Mouse (Mus musculus) embryonic fibroblast, embryonic 13.5 days (primary cell): ENCODE measurements at regions not wholly inside any gene's neighbourhood (a gene's known extent, or its start where the extent isn't known, plus 50 kb on each side); places are given as distances from the start of the nearest gene placed in this dataset.
"Not testable (repeated sequence)": the region's sequence is repeated elsewhere in the genome, so short reads cannot be mapped to it uniquely, and the experiment has no call there.

Source experiments
- H3K27ac ChIP-seq: 2 replicates; pipeline ENCODE4 v1.5.1; 2012; ENCODE audit warnings: low read length, control low read depth, inconsistent platforms; ENCODE audit not compliant: insufficient read depth
- H3K4me1 ChIP-seq: 2 replicates; pipeline ENCODE4 v1.6.1; 2011; ENCODE audit warnings: low read length; ENCODE audit not compliant: control insufficient read depth, insufficient read depth
- H3K4me3 ChIP-seq: 2 replicates; pipeline ENCODE4 v1.5.1; 2011; ENCODE audit warnings: mild to moderate bottlenecking, control low read depth, low read length; ENCODE audit not compliant: insufficient read depth
- CTCF ChIP-seq: IDR thresholded peaks from 2 replicates; pipeline ENCODE4 v1.5.1; 2011; ENCODE audit warnings: mild to moderate bottlenecking, control low read depth, low read length, moderate library complexity, borderline replicate concordance; ENCODE audit not compliant: insufficient read depth
- POLR2A ChIP-seq: IDR thresholded peaks from 2 replicates; pipeline ENCODE4 v1.6.1; 2011; ENCODE audit warnings: low read depth, mild to moderate bottlenecking, control low read depth, low read length, moderate library complexity

GRCm38 (mm10) chrX:99732526-99732925, 88.3 kb upstream of the Tmem28 start:
- Histone ChIP-seq H3K27ac (no peak overlapping the region), H3K4me1 (no peaks in the 10 kb centered on the region), H3K4me3 (no peak overlapping the region)
- no peak for TF ChIP-seq CTCF
- TF ChIP-seq POLR2A = no peak

- Histone ChIP-seq H3K4me1 (no peaks in the 10 kb centered on the region), H3K27ac (no peak overlapping the region), H3K4me3 (no peak overlapping the region)
- TF ChIP-seq POLR2A (no peak), CTCF (no peak)
Measured at GRCm38 (mm10) chrX:99725101-99725500, 95.7 kb upstream of the Tmem28 start.

- H3K4me1 ChIP-seq = no peaks in the 10 kb centered on the region
- TF ChIP-seq CTCF (no peak), POLR2A (no peak)
- no peak overlapping the region for H3K27ac ChIP-seq
- no peak overlapping the region for H3K4me3 ChIP-seq
Measured at GRCm38 (mm10) chrX:99695366-99695765, 125.5 kb upstream of the Tmem28 start.

- H3K4me3 ChIP-seq = no peak overlapping the region
- no peak for TF ChIP-seq POLR2A
- TF ChIP-seq CTCF = no peak
- H3K4me1 ChIP-seq = no peaks in the 10 kb centered on the region
- no peak overlapping the region for H3K27ac ChIP-seq
Measured at GRCm38 (mm10) chrX:99690971-99691370, 129.8 kb upstream of the Tmem28 start.

GRCm38 (mm10) chrX:99689761-99690160, 131.1 kb upstream of the Tmem28 start:
- TF ChIP-seq CTCF = no peak
- no peak for TF ChIP-seq POLR2A
- Histone ChIP-seq H3K27ac (no peak overlapping the region), H3K4me1 (no peaks in the 10 kb centered on the region), H3K4me3 (no peak overlapping the region)

- H3K4me1 ChIP-seq, H3K4me3 ChIP-seq, H3K27ac ChIP-seq: not testable (repeated sequence)
Measured at GRCm38 (mm10) chrX:99682491-99682890, 138.3 kb upstream of the Tmem28 start.

- H3K27ac ChIP-seq = no peak overlapping the region
- no peak for TF ChIP-seq CTCF
- TF ChIP-seq POLR2A = no peak
- H3K4me1 ChIP-seq = no peaks in the 10 kb centered on the region
- no peak overlapping the region for H3K4me3 ChIP-seq
Measured at GRCm38 (mm10) chrX:99667596-99667995, 153.2 kb upstream of the Tmem28 start.

- no peak overlapping the region for H3K27ac ChIP-seq
- H3K4me1 ChIP-seq = no peaks in the 10 kb centered on the region
- TF ChIP-seq POLR2A (no peak), CTCF (no peak)
- H3K4me3 ChIP-seq = no peak overlapping the region
Measured at GRCm38 (mm10) chrX:99662566-99662965, 158.3 kb upstream of the Tmem28 start.

- no peak for TF ChIP-seq CTCF
- TF ChIP-seq POLR2A = no peak
- H3K4me1 ChIP-seq = no peaks in the 10 kb centered on the region
- no peak overlapping the region for H3K27ac ChIP-seq
- no peak overlapping the region for H3K4me3 ChIP-seq
Measured at GRCm38 (mm10) chrX:99659496-99660140, 161.2 kb upstream of the Tmem28 start.

GRCm38 (mm10) chrX:99657790-99658451, 162.9 kb upstream of the Tmem28 start:
- Histone ChIP-seq H3K4me3 (no peak overlapping the region), H3K27ac (no peak overlapping the region), H3K4me1 (no peaks in the 10 kb centered on the region)
- peak; percentile 79 for TF ChIP-seq CTCF
- TF ChIP-seq POLR2A = no peak
